Mouse (Mus musculus) left cerebral cortex, adult 11 months (tissue): ENCODE results near the gene H2-T22.
A peak's percentile ranks its signal among the peaks of the same experiment; 100 is the strongest.

Source experiments
- DNase-seq: peaks from one replicate; pipeline ENCODE4 v3.0.0; 2022; ENCODE audit warnings: low spot score

H2-T22 gene

GRCm38 (mm10) chr17:35998545-35999305, 43.8 kb downstream of the H2-T22 start:
- DNase-seq: no peak

GRCm38 (mm10) chr17:35997713-35998510, 44.6 kb downstream of the H2-T22 start:
- DNase-seq: no peak

- DNase-seq: peak; percentile 90
Observed at GRCm38 (mm10) chr17:35996949-35997348, 45.6 kb downstream of the H2-T22 start.

- no peak for DNase-seq
Observed at GRCm38 (mm10) chr17:35994879-35995240, 47.7 kb downstream of the H2-T22 start.

GRCm38 (mm10) chr17:35994175-35994878, 48.2 kb downstream of the H2-T22 start:
- peak; percentile 65 for DNase-seq

- peak; percentile 61 for DNase-seq
Observed at GRCm38 (mm10) chr17:35993675-35994074, 48.9 kb downstream of the H2-T22 start.

- DNase-seq: no peak
Observed at GRCm38 (mm10) chr17:35991781-35992180, 50.8 kb downstream of the H2-T22 start.
